Mouse (Mus musculus) heart, embryonic 15.5 days (tissue): ENCODE measurements around the gene F12. TPM values are rescaled to one million over a fixed set of nuclear protein-coding genes. Genes with fewer than 3 reads are reported as not detected.

Experiments
- ATAC-seq: fragments of 200-750 bp; cut with Nextera tagmentation; replicated peaks from 2 replicates; pipeline ENCODE4 v1.8.0; 2017; ENCODE audit warnings: low read depth, moderate TSS enrichment; ENCODE audit not compliant: insufficient number of reproducible peaks, insufficient read depth, low FRiP score
- H3K27ac ChIP-seq: fragments of 300-500 bp; sonication (generic); 2 replicates; pipeline ENCODE4 v1.5.1; 2015; ENCODE audit warnings: mild to moderate bottlenecking, inconsistent platforms
- H3K27me3 ChIP-seq: fragments of 300-500 bp; sonication (generic); 2 replicates; pipeline ENCODE4 v1.6.1; 2015; ENCODE audit warnings: inconsistent platforms
- H3K36me3 ChIP-seq: fragments of 300-500 bp; sonication (generic); 2 replicates; pipeline ENCODE4 v1.6.1; 2015; ENCODE audit warnings: mild to moderate bottlenecking, inconsistent platforms
- H3K4me1 ChIP-seq: fragments of 300-500 bp; sonication (generic); replicated peaks from 2 replicates; pipeline ENCODE4 v1.6.1; 2015; ENCODE audit warnings: inconsistent platforms
- H3K4me2 ChIP-seq: fragments of 300-500 bp; sonication (generic); 2 replicates; pipeline ENCODE4 v1.6.1; 2015; ENCODE audit warnings: inconsistent platforms, mild to moderate bottlenecking, moderate library complexity
- H3K4me3 ChIP-seq: fragments of 300-500 bp; sonication (generic); 2 replicates; pipeline ENCODE4 v1.5.1; 2015; ENCODE audit warnings: mild to moderate bottlenecking, inconsistent platforms
- H3K9ac ChIP-seq: fragments of 300-500 bp; sonication (generic); 2 replicates; pipeline ENCODE4 v1.6.1; 2015; ENCODE audit warnings: mild to moderate bottlenecking, inconsistent platforms
- H3K9me3 ChIP-seq: fragments of 300-500 bp; sonication (generic); replicated peaks from 2 replicates; pipeline ENCODE4 v1.6.1; 2016; ENCODE audit warnings: inconsistent platforms
- WGBS: fragments of 180-500 bp; shearing (Covaris S2); methylation state at CpG from one replicate; pipeline ENCODE4 v1.1.7; 2015; ENCODE audit warnings: mixed read lengths; 5-methylcytosine and 5-hydroxymethylcytosine counted together
- polyA plus RNA-seq: library from polyadenylated mRNA; unstranded; fragments of >200 nt; fragmentation: Nextera tagmentation; extraction: Ambion mirVana; gene quantifications from 2 replicates; pipeline ENCODE4 v1.2.1, GENCODE M21; 2015

F12 gene
- polyA plus RNA-seq, result 0.10 and 1.2 TPM in 2 replicates

DNA sequence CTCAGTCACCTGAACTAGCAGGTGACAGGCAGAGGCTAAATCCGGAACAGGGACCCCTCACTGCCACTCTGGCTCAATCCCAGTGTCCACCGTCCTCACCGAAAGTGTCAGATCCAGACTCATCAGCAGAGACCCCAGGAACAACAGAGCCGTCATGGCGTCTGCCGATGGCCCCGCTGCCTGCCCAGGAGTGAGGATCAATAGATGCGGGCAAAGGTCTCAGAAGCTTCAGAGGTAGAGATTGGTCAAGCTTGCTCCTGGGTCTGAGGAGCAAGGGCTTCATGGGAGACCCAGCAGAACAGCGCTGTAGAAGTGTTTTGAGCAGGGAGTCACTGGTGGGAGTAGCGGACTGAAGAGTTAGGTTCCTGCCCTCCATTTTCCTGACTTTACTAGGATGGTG, at the start of gene F12:
Gene F12 (minus strand): TSS at position 181 of the 400 bp plus-strand sequence.
- Histone ChIP-seq H3K4me2 (no peak within 1 kb of the TSS), H3K36me3 (no peaks in the 10 kb centered on the region), H3K4me3 (no peak within 1 kb of the TSS), H3K9ac (no peak within 1 kb of the TSS), H3K9me3 (no peaks in the 10 kb centered on the region), H3K27me3 (peaks cover 30% of the 10 kb centered on the region), H3K27ac (no peak within 1 kb of the TSS), H3K4me1 (no peaks in the 10 kb centered on the region)
- no peak for ATAC-seq
- WGBS, result 78% methylated on average over 10 of the region's 10 CpGs

GRCm38 (mm10) chr13:55476256-55476655, 49.7 kb upstream of the F12 start:
- peaks cover 50% of the 10 kb centered on the region for H3K27me3 ChIP-seq
- H3K9ac ChIP-seq, result no peak overlapping the region
- H3K4me1 ChIP-seq, result peaks cover 32% of the 10 kb centered on the region
- no peak for ATAC-seq
- H3K36me3 ChIP-seq, result peaks cover 35% of the 10 kb centered on the region
- no peak overlapping the region for H3K4me2 ChIP-seq
- H3K4me3 ChIP-seq, result no peak overlapping the region
- 90% methylated on average over 8 of the region's 8 CpGs for WGBS
- no peak overlapping the region for H3K27ac ChIP-seq
- no peaks in the 10 kb centered on the region for H3K9me3 ChIP-seq

- H3K27ac ChIP-seq, result no peak overlapping the region
- H3K4me3 ChIP-seq, result no peak overlapping the region
- peaks cover 55% of the 10 kb centered on the region for H3K27me3 ChIP-seq
- WGBS, result 83% methylated on average over 5 of the region's 5 CpGs
- no peaks in the 10 kb centered on the region for H3K9me3 ChIP-seq
- H3K9ac ChIP-seq, result no peak overlapping the region
- peaks cover 37% of the 10 kb centered on the region for H3K4me1 ChIP-seq
- H3K4me2 ChIP-seq, result no peak overlapping the region
- H3K36me3 ChIP-seq, result peaks cover 30% of the 10 kb centered on the region
- no peak for ATAC-seq
Observed at GRCm38 (mm10) chr13:55475750-55476149, 49.2 kb upstream of the F12 start.

DNA sequence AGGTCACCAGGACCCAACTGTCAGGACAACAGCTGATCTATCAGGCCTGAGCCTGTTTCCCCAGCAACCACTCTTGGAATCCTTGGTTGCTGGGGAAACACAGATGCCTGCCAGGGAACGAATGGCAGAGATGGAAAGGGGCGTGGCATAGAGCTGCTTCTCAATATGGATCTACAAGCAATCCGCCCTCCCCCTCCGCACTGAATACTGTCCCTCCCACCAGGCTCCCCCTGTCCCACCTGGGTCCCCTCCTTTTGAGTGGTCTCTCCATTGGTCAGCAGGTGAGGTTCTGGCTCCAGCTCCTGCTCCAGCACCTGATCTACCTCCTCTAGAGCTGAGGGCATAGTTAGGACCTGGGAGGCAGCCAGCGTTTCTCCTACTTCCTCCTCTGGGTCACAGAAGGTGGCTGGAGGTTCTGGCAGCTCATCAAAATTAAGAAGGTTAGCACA, 48.1 kb upstream of the F12 start:
- H3K27ac ChIP-seq, result no peak overlapping the region
- no peak for ATAC-seq
- no peak overlapping the region for H3K9ac ChIP-seq
- H3K36me3 ChIP-seq, result peaks cover 21% of the 10 kb centered on the region; the same call in 1 of the 2 replicates
- WGBS, result 68% methylated on average over 5 of the region's 5 CpGs
- no peaks in the 10 kb centered on the region for H3K9me3 ChIP-seq
- peaks cover 39% of the 10 kb centered on the region for H3K4me1 ChIP-seq
- no peak overlapping the region for H3K4me2 ChIP-seq
- no peak overlapping the region for H3K4me3 ChIP-seq
- peaks cover 66% of the 10 kb centered on the region for H3K27me3 ChIP-seq

DNA sequence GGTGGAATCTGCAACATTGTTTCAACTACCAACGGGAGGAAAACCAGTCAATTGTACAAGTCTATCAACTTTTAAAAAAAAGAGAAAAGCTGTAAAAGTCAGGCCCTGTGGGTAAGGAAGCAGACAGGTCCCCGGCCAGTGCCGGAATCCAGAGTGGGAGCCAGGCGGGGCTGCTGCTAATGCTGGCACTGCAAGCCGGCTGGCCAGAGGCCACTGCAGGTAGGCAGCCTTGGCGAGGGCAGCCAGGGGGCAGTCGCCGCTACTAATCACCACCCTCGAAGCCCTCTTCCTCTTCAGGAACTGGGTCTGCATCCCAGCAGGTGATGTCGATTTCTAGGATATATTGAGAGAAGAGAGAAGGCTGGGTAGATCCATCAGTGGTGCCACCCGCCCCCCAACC, 47.4 kb upstream of the F12 start:
- H3K27ac ChIP-seq, result no peak overlapping the region
- peaks cover 70% of the 10 kb centered on the region for H3K27me3 ChIP-seq
- no peak overlapping the region for H3K4me3 ChIP-seq
- H3K4me2 ChIP-seq, result no peak overlapping the region
- H3K36me3 ChIP-seq, result peaks cover 21% of the 10 kb centered on the region; the same call in 1 of the 2 replicates
- H3K4me1 ChIP-seq, result peaks cover 32% of the 10 kb centered on the region
- no peak overlapping the region for H3K9ac ChIP-seq
- WGBS, result 73% methylated on average over 11 of the region's 11 CpGs
- no peak for ATAC-seq
- H3K9me3 ChIP-seq, result no peaks in the 10 kb centered on the region

GRCm38 (mm10) chr13:55473076-55473831, 46.7 kb upstream of the F12 start:
- H3K36me3 ChIP-seq, result peaks cover 21% of the 10 kb centered on the region; the same call in 1 of the 2 replicates
- H3K9ac ChIP-seq, result peak overlapping the region; percentile 71
- H3K4me2 ChIP-seq, result peak overlapping the region; percentile 100
- H3K9me3 ChIP-seq, result no peaks in the 10 kb centered on the region
- H3K4me3 ChIP-seq, result peak overlapping the region; percentile 69
- H3K4me1 ChIP-seq, result peaks cover 28% of the 10 kb centered on the region
- WGBS, result 30% methylated on average over 18 of the region's 18 CpGs
- no peak for ATAC-seq
- peak overlapping the region; percentile 45 for H3K27ac ChIP-seq
- peaks cover 72% of the 10 kb centered on the region for H3K27me3 ChIP-seq

- Histone ChIP-seq H3K36me3 (peaks cover 21% of the 10 kb centered on the region; the same call in 1 of the 2 replicates), H3K4me3 (peak overlapping the region; percentile 69), H3K9me3 (no peaks in the 10 kb centered on the region), H3K27me3 (peaks cover 79% of the 10 kb centered on the region), H3K9ac (peak overlapping the region; percentile 71), H3K27ac (peak overlapping the region; percentile 45), H3K4me1 (peaks cover 28% of the 10 kb centered on the region), H3K4me2 (peak overlapping the region; percentile 100)
- under 1% methylated on average over 96 of the region's 103 CpGs for whole genome bisulfite sequencing
- peak; percentile 21 for ATAC-seq
Observed at GRCm38 (mm10) chr13:55472132-55473022, 45.8 kb upstream of the F12 start.

DNA sequence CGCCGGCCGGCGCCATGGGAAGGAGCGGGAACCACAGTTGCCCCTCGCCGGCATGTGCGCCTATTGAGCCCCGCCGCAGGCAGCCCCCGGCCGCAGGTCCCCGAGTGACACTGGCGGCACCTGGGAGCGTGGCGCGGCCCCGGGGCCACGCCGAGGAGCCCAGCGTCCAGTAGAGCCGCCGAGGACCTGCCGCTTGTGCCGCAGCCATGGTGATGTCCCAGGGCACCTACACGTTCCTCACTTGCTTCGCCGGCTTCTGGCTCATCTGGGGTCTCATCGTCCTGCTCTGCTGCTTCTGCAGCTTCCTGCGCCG, 45.2 kb upstream of the F12 start:
- peak overlapping the region; percentile 71 for H3K9ac ChIP-seq
- H3K9me3 ChIP-seq, result no peaks in the 10 kb centered on the region
- peak; percentile 23 for ATAC-seq
- peaks cover 82% of the 10 kb centered on the region for H3K27me3 ChIP-seq
- peak overlapping the region; percentile 69 for H3K4me3 ChIP-seq
- peak overlapping the region; percentile 100 for H3K4me2 ChIP-seq
- H3K27ac ChIP-seq, result peak overlapping the region; percentile 45; the same call in 1 of the 2 replicates
- 0% methylated on average over 31 of the region's 31 CpGs for WGBS
- peaks cover 28% of the 10 kb centered on the region for H3K4me1 ChIP-seq
- peaks cover 21% of the 10 kb centered on the region; the same call in 1 of the 2 replicates for H3K36me3 ChIP-seq

DNA sequence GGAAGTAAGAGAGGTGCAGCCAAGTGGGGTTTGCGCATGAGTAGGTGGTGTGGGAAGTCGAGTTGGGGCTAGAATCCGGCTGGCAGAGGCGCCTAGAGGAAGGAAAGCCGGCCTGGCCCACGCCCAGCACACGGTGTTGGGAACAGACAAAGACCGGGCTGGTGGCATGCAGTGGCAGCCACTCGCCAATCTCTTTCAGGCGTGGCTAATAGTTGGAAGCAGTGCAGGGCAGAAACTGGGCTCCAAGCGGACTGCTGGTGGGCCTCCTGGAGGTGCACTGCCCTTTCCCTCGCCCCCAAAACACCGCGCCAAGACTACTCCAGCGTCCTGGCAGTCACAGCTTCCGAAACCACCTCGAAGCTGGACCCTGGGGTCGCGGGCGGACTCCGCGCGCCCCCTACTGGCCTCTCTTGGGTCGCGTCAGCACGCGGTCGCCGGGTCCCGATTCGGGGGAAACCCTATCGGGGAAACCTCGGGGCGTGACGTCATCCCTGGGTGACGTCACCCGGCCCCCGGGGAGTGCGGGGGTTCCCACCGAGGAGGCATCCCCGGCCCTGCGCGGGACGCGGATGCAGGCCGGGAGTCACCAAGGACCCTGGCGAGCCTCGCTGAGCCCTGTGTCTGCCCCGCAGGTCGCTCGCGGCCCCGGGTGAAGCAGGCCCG, 44.7 kb upstream of the F12 start:
- Histone ChIP-seq H3K9me3 (no peaks in the 10 kb centered on the region), H3K9ac (peak overlapping the region; percentile 71), H3K36me3 (peaks cover 16% of the 10 kb centered on the region; the same call in 1 of the 2 replicates), H3K4me2 (peak overlapping the region; percentile 100), H3K4me3 (peak overlapping the region; percentile 69), H3K27ac (peak overlapping the region; percentile 45; the same call in 1 of the 2 replicates), H3K4me1 (peaks cover 28% of the 10 kb centered on the region), H3K27me3 (peaks cover 82% of the 10 kb centered on the region)
- peak; percentile 61 for ATAC-seq
- 1% methylated on average over 53 of the region's 54 CpGs for WGBS

- H3K27ac ChIP-seq, result no peak overlapping the region
- no peaks in the 10 kb centered on the region for H3K9me3 ChIP-seq
- 73% methylated on average over 9 of the region's 9 CpGs for WGBS
- H3K36me3 ChIP-seq, result peaks cover 7% of the 10 kb centered on the region; the same call in 1 of the 2 replicates
- H3K4me1 ChIP-seq, result peaks cover 28% of the 10 kb centered on the region
- H3K27me3 ChIP-seq, result peaks cover 82% of the 10 kb centered on the region
- ATAC-seq, result no peak
- H3K4me3 ChIP-seq, result no peak overlapping the region
- H3K4me2 ChIP-seq, result no peak overlapping the region
- no peak overlapping the region for H3K9ac ChIP-seq
Observed at GRCm38 (mm10) chr13:55470372-55470771, 43.8 kb upstream of the F12 start.
